Mouse (Mus musculus) thymus, adult 2 months (tissue): Measurements from ENCODE around the gene Olfr187.
"Not testable (repeated sequence)": the region's sequence is repeated elsewhere in the genome, so short reads cannot be mapped to it uniquely, and the experiment has no call there.

Experiments
- CTCF ChIP-seq: fragments of 200-500 bp; IDR thresholded peaks from 2 replicates; pipeline ENCODE4 v1.5.1; 2012; ENCODE audit warnings: mild to moderate bottlenecking, control low read depth, low read length, moderate library complexity, borderline replicate concordance; ENCODE audit not compliant: control insufficient read depth, poor library complexity, insufficient read depth; ENCODE audit errors: extremely low read depth
- POLR2A ChIP-seq: fragments of 200-500 bp; IDR thresholded peaks from 2 replicates; pipeline ENCODE4 v1.6.1; 2012; ENCODE audit warnings: mild to moderate bottlenecking, low read length, control low read depth, moderate library complexity; ENCODE audit not compliant: control insufficient read depth, poor library complexity, insufficient read depth; ENCODE audit errors: extremely low read depth

DNA sequence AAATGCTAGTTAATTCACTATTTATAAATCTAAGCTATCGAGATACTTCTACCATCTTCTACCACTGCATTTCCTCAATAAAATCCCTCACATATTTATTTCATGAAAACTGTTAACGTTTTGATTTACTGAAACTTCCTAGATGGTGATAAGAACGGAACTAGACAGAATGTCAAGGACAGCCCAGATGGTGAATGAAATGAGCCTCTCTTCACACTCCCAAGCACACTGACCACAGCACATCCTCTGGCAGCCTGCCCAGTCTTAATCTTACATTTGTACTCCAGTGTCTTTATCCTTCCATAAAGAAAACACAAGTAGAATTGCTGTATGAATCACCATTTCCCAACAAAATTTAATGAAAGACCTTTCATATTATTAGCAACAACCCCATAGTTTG, 22.8 kb upstream of the Olfr187 start:
- TF ChIP-seq POLR2A, CTCF: not testable (repeated sequence)
